ENCODE assay signal across 16 mouse cellular contexts in genomic region chr6:52464571-52464970, GRCm38 (mm10).
"Had no signal": no experiment of that assay in that cellular context is flagged by ENCODE, and none has a peak within 500 bp of the region (broad histone marks: within the 10 kb centered on the region; RNA-seq: fewer than 3 reads in every experiment).

No protein-coding gene starts in this region.

- H3K36me3 ChIP-seq: limb, embryonic 13.5 days; midbrain, embryonic 10.5 days; neural tube, embryonic 15.5 days had no signal

- H3K9ac ChIP-seq: limb, embryonic 13.5 days; liver, embryonic 14.5 days; neural tube, embryonic 15.5 days had no signal

- H3K9me3 ChIP-seq: limb, embryonic 13.5 days; midbrain, embryonic 10.5 days; neural tube, embryonic 15.5 days had no signal

- H3K27me3 ChIP-seq: limb, embryonic 13.5 days; neural tube, embryonic 15.5 days had no signal

- H3K27ac ChIP-seq: limb, embryonic 13.5 days; liver, embryonic 14.5 days; midbrain, embryonic 10.5 days; neural tube, embryonic 15.5 days; stomach, postnatal 0 days had no signal

- ATAC-seq: lung, postnatal 0 days had no signal

- H3K4me2 ChIP-seq: limb, embryonic 13.5 days; neural tube, embryonic 15.5 days had no signal

- H3K4me1 ChIP-seq: midbrain, embryonic 10.5 days; neural tube, embryonic 15.5 days had no signal

- DNase-seq: kidney, postnatal 10 days; left cerebral cortex, postnatal 4 days; lung, adult 2 months; lung, postnatal 4 days; midbrain, embryonic 14.5 days; right cerebral cortex, adult 18-20 months; right cerebral cortex, postnatal 25 days; thymus, adult 2 months; thymus, postnatal 25 days had no signal

- H3K4me3 ChIP-seq: limb, embryonic 13.5 days; midbrain, embryonic 10.5 days; myocyte; neural tube, embryonic 15.5 days had no signal
